Mouse (Mus musculus) gastrocnemius, postnatal 4 days (tissue): ENCODE data around the gene Rnf225. TPM values are rescaled to one million over a fixed set of nuclear protein-coding genes. Genes with fewer than 3 reads are reported as not detected.
"Not testable (repeated sequence)": the region's sequence is repeated elsewhere in the genome, so short reads cannot be mapped to it uniquely, and the experiment has no call there.

Experiments
- DNase-seq, 2 experiments: peaks; one replicate each; pipeline ENCODE4 v3.0.0; 2021 to 2022; ENCODE audit warnings: low spot score in 2 of 2, mixed read lengths in 2 of 2
- long read RNA-seq, 2 experiments: library from polyadenylated mRNA; stranded (forward); transcript quantifications; one replicate each; pipeline ENCODE4 v2.0.0; 2021
- total RNA-seq, 2 experiments: library from RNA; stranded (reverse); gene quantifications; 2 replicates each; pipeline ENCODE4 v1.2.3; 2021

Gene Rnf225
- under 1 TPM; 0.62 to 0.69 TPM for total RNA-seq
- long read RNA-seq, experiment 1, result 0 reads
- long read RNA-seq, experiment 2, result 0 reads

GRCm38 (mm10) chr7:12927191-12927680 lies at the start of gene Rnf225:
TSS of gene Rnf225 (plus strand) at chr7:12927416.
- DNase-seq, result no peak

GRCm38 (mm10) chr7:12880036-12880435 lies 47.2 kb upstream of the Rnf225 start:
- DNase-seq, result no peak

GRCm38 (mm10) chr7:12880497-12880896 lies 46.7 kb upstream of the Rnf225 start:
- DNase-seq, result not testable (repeated sequence)

- DNase-seq, result peak; percentile 81 to 95
These were observed 46.1 kb upstream of the Rnf225 start, which contains the start of gene Zfp128 for GRCm38 (mm10) chr7:12880911-12881660. TSS of gene Zfp128 (plus strand) at chr7:12881177.

GRCm38 (mm10) chr7:12886563-12887266 lies 40.5 kb upstream of the Rnf225 start:
- DNase-seq, result no peak

GRCm38 (mm10) chr7:12887585-12887984 lies 39.6 kb upstream of the Rnf225 start:
- no peak for DNase-seq

GRCm38 (mm10) chr7:12890928-12891327 lies 36.3 kb upstream of the Rnf225 start:
- no peak for DNase-seq

GRCm38 (mm10) chr7:12891334-12891733 lies 35.9 kb upstream of the Rnf225 start:
- no peak for DNase-seq

- DNase-seq, result peak; percentile 66 to 87
These were observed 29.4 kb upstream of the Rnf225 start, which contains the start of gene Zscan22 for GRCm38 (mm10) chr7:12897655-12898410. TSS of gene Zscan22 (plus strand) at chr7:12897815.

- no peak for DNase-seq
These were observed 25.7 kb upstream of the Rnf225 start for GRCm38 (mm10) chr7:12901517-12901916.

- DNase-seq, result no peak
These were observed 23.6 kb upstream of the Rnf225 start for GRCm38 (mm10) chr7:12903623-12904022.

- DNase-seq, result no peak
These were observed 22.1 kb upstream of the Rnf225 start for GRCm38 (mm10) chr7:12905146-12905545.

- peak in 1 of 2 experiments; percentile 75 for DNase-seq
These were observed 17.7 kb upstream of the Rnf225 start for GRCm38 (mm10) chr7:12909498-12909962.

- DNase-seq, result peak in 1 of 2 experiments; percentile 47
These were observed 17.0 kb upstream of the Rnf225 start for GRCm38 (mm10) chr7:12910181-12910668.

GRCm38 (mm10) chr7:12913556-12913955 lies 13.7 kb upstream of the Rnf225 start:
- DNase-seq, result no peak

GRCm38 (mm10) chr7:12920495-12920894 lies 6.7 kb upstream of the Rnf225 start:
- not testable (repeated sequence) for DNase-seq

GRCm38 (mm10) chr7:12921318-12921704 lies 5.9 kb upstream of the Rnf225 start:
- no peak for DNase-seq

- DNase-seq, result peak; percentile 97 to 98
These were observed 5.3 kb upstream of the Rnf225 start, which contains the start of gene Rps5 for GRCm38 (mm10) chr7:12921705-12922465. TSS of gene Rps5 (plus strand) at chr7:12922290.

- DNase-seq, result no peak
These were observed 4.5 kb upstream of the Rnf225 start for GRCm38 (mm10) chr7:12922729-12923128.

GRCm38 (mm10) chr7:12926316-12926715 lies 900 bp upstream of the Rnf225 start:
- DNase-seq, result no peak
